Mouse (Mus musculus): Measurements from ENCODE around the gene 4921509C19Rik. TPM values are rescaled to one million over a fixed set of nuclear protein-coding genes. Genes with fewer than 3 reads are reported as not detected.
A peak's percentile ranks its signal among the peaks of the same experiment; 100 is the strongest.
"Not testable (repeated sequence)": the region's sequence is repeated elsewhere in the genome, so short reads cannot be mapped to it uniquely, and the experiment has no call there.

4921509C19Rik gene
- polyA plus RNA-seq (2015; fragmentation: Nextera tagmentation; extraction: Ambion mirVana) = not detected in 2 replicates

GRCm38 (mm10) chr2:151476053-151476452 lies at the start of gene 4921509C19Rik:
TSS of gene 4921509C19Rik (minus strand) at chr2:151476153.
- not testable (repeated sequence) for H3K36me3 ChIP-seq (ENCODE audit: insufficient read depth, low read length); H3K9me3 ChIP-seq (ENCODE audit: low read length); H3K4me3 ChIP-seq (ENCODE audit: low read depth, low read length); H3K27ac ChIP-seq (ENCODE audit: low read length); H3K9ac ChIP-seq (replicated peaks; ENCODE audit: low read depth); ATAC-seq; H3K4me2 ChIP-seq (replicated peaks; ENCODE audit: low read depth, low read length); H3K4me1 ChIP-seq (ENCODE audit: insufficient read depth, low read depth, low read length); DNase-seq (ENCODE audit: low spot score); H3K27me3 ChIP-seq (replicated peaks; ENCODE audit: insufficient read depth, low read length)
- WGBS = 79% methylated on average over 4 of the region's 5 CpGs

DNA sequence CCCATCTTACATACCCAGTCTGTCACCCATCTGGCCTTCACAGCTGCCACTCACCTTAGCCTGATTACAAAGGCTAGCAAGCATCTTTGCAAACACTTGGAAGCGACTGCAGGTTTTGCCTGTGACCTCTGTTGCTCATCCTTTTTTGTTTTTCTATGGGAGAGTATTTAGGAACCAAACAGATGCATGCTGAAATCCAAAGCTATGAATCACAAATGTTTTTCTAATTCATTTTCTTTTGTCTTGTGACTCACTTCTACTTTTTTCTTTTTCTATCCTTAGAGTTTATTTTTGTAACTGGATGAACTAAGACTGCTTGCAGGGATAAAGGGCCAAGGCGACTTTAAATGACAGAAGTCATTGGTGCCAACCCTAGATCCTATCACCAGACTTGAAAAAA lies 49.6 kb upstream of the 4921509C19Rik start:
- DNase-seq (ENCODE audit: low spot score) = no peak
- no peak for ATAC-seq
- Histone ChIP-seq H3K27me3 (replicated peaks; ENCODE audit: insufficient read depth, low read length) (no peaks in the 10 kb centered on the region), H3K4me1 (ENCODE audit: insufficient read depth, low read depth, low read length) (peaks cover 3% of the 10 kb centered on the region; the same call in 1 of the 2 replicates), H3K9me3 (ENCODE audit: low read length) (no peaks in the 10 kb centered on the region), H3K4me2 (replicated peaks; ENCODE audit: low read depth, low read length) (no peak overlapping the region), H3K36me3 (ENCODE audit: insufficient read depth, low read length) (no peaks in the 10 kb centered on the region), H3K4me3 (ENCODE audit: low read depth, low read length) (no peak overlapping the region), H3K27ac (ENCODE audit: low read length) (no peak overlapping the region), H3K9ac (replicated peaks; ENCODE audit: low read depth) (no peak overlapping the region)
- TF ChIP-seq EP300 (IDR thresholded peaks at IDR 0.05) (no peak), CTCF (IDR thresholded peaks at IDR 0.05) (no peak)
- WGBS = 62% methylated on average over 2 of the region's 2 CpGs

- no peaks in the 10 kb centered on the region for H3K36me3 ChIP-seq (ENCODE audit: insufficient read depth, low read length)
- 36% methylated on average over 4 of the region's 4 CpGs for WGBS
- H3K9me3 ChIP-seq (ENCODE audit: low read length) = no peaks in the 10 kb centered on the region
- no peaks in the 10 kb centered on the region for H3K27me3 ChIP-seq (replicated peaks; ENCODE audit: insufficient read depth, low read length)
- H3K4me3 ChIP-seq (ENCODE audit: low read depth, low read length) = no peak overlapping the region
- no peak overlapping the region for H3K9ac ChIP-seq (replicated peaks; ENCODE audit: low read depth)
- no peak for TF ChIP-seq EP300 (IDR thresholded peaks at IDR 0.05)
- no peak for TF ChIP-seq CTCF (IDR thresholded peaks at IDR 0.05)
- 0 out of 2 replicates have a peak, but pooled peaks cover 3% of the 10 kb centered on the region for H3K4me1 ChIP-seq (ENCODE audit: insufficient read depth, low read depth, low read length)
- ATAC-seq (no peak), DNase-seq (ENCODE audit: low spot score) (no peak)
- no peak overlapping the region for H3K4me2 ChIP-seq (replicated peaks; ENCODE audit: low read depth, low read length)
- no peak overlapping the region for H3K27ac ChIP-seq (ENCODE audit: low read length)
These were observed 48.5 kb upstream of the 4921509C19Rik start for GRCm38 (mm10) chr2:151524324-151525041.

DNA sequence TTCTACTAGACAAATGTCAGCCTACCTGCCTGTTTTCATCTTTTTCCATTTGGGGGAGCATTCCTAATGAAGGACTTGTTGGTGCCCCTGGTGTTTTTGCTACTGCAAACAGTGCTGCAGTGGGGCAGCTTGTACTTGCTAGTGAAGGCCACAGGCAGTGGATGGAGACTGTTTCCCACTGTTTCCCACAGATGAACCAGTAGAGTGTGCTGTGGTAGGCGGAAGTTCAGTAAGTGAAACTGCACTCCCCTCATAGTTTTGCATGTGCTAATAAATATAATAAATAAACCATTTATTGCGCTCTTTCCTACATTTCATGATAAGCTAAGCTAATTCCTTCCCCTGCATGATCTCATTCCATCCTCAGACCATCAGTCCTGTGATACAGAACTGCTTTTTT lies 43.0 kb upstream of the 4921509C19Rik start:
- no peaks in the 10 kb centered on the region for H3K9me3 ChIP-seq (ENCODE audit: low read length)
- H3K27ac ChIP-seq (ENCODE audit: low read length) = no peak overlapping the region
- no peaks in the 10 kb centered on the region for H3K4me1 ChIP-seq (ENCODE audit: insufficient read depth, low read depth, low read length)
- H3K4me3 ChIP-seq (ENCODE audit: low read depth, low read length) = no peak overlapping the region
- TF ChIP-seq CTCF (IDR thresholded peaks at IDR 0.05) (peak; percentile 52), EP300 (IDR thresholded peaks at IDR 0.05) (no peak)
- 88% methylated on average over 2 of the region's 2 CpGs for WGBS
- ATAC-seq (no peak), DNase-seq (ENCODE audit: low spot score) (no peak)
- no peak overlapping the region for H3K4me2 ChIP-seq (replicated peaks; ENCODE audit: low read depth, low read length)
- no peaks in the 10 kb centered on the region for H3K27me3 ChIP-seq (replicated peaks; ENCODE audit: insufficient read depth, low read length)
- H3K9ac ChIP-seq (replicated peaks; ENCODE audit: low read depth) = no peak overlapping the region
- H3K36me3 ChIP-seq (ENCODE audit: insufficient read depth, low read length) = no peaks in the 10 kb centered on the region; the same call in 1 of the 2 replicates

DNA sequence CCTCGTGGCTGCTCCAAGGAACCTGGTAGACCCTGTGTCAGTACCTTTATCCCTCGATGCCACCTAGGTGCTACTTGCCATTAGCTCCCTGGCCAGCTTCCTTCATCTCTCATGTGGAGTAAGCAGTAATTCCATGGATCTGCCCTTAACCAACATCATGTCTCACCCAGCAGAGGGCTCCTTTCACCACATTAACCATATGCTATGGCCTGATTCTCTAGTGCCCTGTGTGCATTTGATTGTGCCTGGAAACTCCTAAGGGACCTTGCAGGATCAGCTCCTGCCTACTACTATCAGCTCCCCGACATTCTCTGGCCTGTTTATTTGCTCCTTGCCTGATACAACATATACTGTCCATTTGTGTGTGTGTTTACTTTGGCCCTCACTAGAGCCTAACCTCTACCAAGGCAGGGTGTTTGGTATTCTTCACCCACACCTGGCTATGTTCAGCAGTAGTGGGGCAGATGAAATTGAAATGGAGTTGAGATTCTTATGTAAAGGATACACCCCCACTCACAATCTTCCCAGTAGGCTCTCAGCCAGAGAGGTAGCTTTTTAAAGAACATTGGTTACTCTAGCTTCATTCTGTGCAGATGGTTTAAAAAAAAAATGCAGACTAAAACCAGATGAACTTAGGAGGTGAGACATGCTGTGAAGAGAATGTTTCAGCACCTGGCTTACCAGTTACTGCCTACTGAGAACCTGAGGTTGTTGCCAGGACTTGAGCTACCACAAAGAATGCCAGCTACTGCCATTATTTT lies 37.8 kb upstream of the 4921509C19Rik start:
- H3K4me3 ChIP-seq (ENCODE audit: low read depth, low read length) = no peak overlapping the region
- peak; percentile 24 for DNase-seq (ENCODE audit: low spot score)
- WGBS = 75% methylated on average over 3 of the region's 3 CpGs
- H3K27me3 ChIP-seq (replicated peaks; ENCODE audit: insufficient read depth, low read length) = no peaks in the 10 kb centered on the region
- peak; percentile 40 for ATAC-seq
- no peak overlapping the region for H3K4me2 ChIP-seq (replicated peaks; ENCODE audit: low read depth, low read length)
- no peak overlapping the region for H3K27ac ChIP-seq (ENCODE audit: low read length)
- no peak overlapping the region for H3K9ac ChIP-seq (replicated peaks; ENCODE audit: low read depth)
- H3K9me3 ChIP-seq (ENCODE audit: low read length) = no peaks in the 10 kb centered on the region
- H3K36me3 ChIP-seq (ENCODE audit: insufficient read depth, low read length) = peaks cover 18% of the 10 kb centered on the region
- peak; percentile 60 for TF ChIP-seq CTCF (IDR thresholded peaks at IDR 0.05)
- TF ChIP-seq EP300 (IDR thresholded peaks at IDR 0.05) = no peak
- H3K4me1 ChIP-seq (ENCODE audit: insufficient read depth, low read depth, low read length) = no peaks in the 10 kb centered on the region

DNA sequence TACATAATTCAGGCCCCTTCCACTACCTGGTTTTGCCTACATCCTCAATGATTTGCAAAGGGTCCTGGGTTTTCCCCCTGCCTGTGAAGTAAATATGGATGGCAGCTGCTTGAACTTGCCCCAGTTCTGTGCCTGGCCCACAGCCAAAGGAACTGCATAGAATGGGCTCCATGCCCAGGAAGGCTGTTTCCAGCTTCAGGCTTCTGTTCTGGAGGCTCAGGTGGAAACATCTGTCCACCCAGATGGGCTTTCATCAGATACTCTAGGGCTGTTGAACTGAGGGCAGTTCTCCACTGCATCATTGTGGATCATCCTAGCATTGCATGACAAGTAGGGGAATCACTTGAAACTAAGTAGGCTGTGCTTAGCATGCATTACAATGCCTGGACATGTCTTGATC lies 36.2 kb upstream of the 4921509C19Rik start:
- Histone ChIP-seq H3K9ac (replicated peaks; ENCODE audit: low read depth) (no peak overlapping the region), H3K4me2 (replicated peaks; ENCODE audit: low read depth, low read length) (no peak overlapping the region), H3K4me1 (ENCODE audit: insufficient read depth, low read depth, low read length) (no peaks in the 10 kb centered on the region), H3K4me3 (ENCODE audit: low read depth, low read length) (no peak overlapping the region), H3K27ac (ENCODE audit: low read length) (no peak overlapping the region), H3K27me3 (replicated peaks; ENCODE audit: insufficient read depth, low read length) (no peaks in the 10 kb centered on the region), H3K9me3 (ENCODE audit: low read length) (no peaks in the 10 kb centered on the region), H3K36me3 (ENCODE audit: insufficient read depth, low read length) (peaks cover 26% of the 10 kb centered on the region)
- peak; percentile 25; the same call in 1 of the 2 replicates for ATAC-seq
- DNase-seq (ENCODE audit: low spot score) = peak; percentile 52
- TF ChIP-seq EP300 (IDR thresholded peaks at IDR 0.05) = no peak
- TF ChIP-seq CTCF (IDR thresholded peaks at IDR 0.05) = no peak
